Mouse (Mus musculus) E14TG2a.4 (cell line): ENCODE data around the gene Slc15a4.

Source experiments
- CTCF ChIP-seq: conservative IDR thresholded peaks from 2 replicates; pipeline ENCODE4 v1.5.1; 2014; ENCODE audit warnings: low read length
- NANOG ChIP-seq: IDR thresholded peaks from 2 replicates; pipeline ENCODE4 v1.6.1; 2014; ENCODE audit warnings: borderline replicate concordance, low read length, mixed read lengths

DNA sequence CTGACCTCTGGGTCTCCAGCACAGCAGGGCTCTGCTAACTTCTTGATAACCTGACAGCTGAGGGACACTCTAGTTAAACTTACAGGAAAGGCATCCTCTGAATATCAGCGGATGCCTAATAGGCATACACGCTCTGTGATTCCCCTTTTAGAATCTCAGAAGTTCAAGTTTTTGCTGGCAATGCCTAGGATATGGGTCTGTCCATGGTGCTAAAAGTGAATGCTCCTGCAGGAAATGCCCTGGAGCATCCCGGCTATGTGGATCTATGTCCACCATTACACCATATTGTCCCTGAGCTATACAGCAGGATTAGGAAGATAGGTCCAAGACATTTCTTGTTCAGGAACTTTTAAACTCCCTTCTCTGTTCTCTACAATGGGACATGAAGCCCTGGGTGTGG lies 71.6 kb downstream of the Slc15a4 start:
- no peak for TF ChIP-seq NANOG
- TF ChIP-seq CTCF, result no peak
